Mouse (Mus musculus) bone marrow macrophage, adult 2 months (primary cell): Measurements from ENCODE around the gene Gm40460.
"Not testable (repeated sequence)": the region's sequence is repeated elsewhere in the genome, so short reads cannot be mapped to it uniquely, and the experiment has no call there.

ENCODE experiments used
- CTCF ChIP-seq: IDR thresholded peaks from 2 replicates; pipeline ENCODE4 v1.5.1; 2012; ENCODE audit warnings: low read depth, mild to moderate bottlenecking, low read length, moderate library complexity
- POLR2A ChIP-seq: IDR thresholded peaks from 2 replicates; pipeline ENCODE4 v1.6.1; 2012; ENCODE audit warnings: mild to moderate bottlenecking, low read depth, low read length, borderline replicate concordance

DNA sequence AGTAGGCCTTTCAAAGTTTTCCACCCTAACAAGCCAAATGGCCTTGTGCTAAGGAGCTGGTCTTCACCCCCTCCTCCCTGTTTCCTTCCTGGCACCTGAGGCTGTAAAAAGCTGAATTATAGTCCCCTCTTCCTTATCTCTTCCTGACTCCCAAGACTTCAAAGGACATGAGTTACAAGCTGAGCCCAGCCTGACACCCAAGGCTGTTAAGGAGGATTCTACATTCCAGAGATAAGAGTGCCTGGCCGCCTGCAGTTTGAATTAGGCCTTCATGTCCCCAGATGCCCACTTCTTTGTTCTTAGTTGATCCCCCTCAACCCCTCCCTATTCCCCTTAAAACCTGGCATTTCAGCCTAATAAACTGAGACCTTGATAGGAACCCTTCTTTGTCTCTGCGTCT lies 42.0 kb upstream of the Gm40460 start:
- TF ChIP-seq CTCF, POLR2A: not testable (repeated sequence)
